11 mouse cellular contexts compared by ENCODE assay signal in the genomic region with DNA sequence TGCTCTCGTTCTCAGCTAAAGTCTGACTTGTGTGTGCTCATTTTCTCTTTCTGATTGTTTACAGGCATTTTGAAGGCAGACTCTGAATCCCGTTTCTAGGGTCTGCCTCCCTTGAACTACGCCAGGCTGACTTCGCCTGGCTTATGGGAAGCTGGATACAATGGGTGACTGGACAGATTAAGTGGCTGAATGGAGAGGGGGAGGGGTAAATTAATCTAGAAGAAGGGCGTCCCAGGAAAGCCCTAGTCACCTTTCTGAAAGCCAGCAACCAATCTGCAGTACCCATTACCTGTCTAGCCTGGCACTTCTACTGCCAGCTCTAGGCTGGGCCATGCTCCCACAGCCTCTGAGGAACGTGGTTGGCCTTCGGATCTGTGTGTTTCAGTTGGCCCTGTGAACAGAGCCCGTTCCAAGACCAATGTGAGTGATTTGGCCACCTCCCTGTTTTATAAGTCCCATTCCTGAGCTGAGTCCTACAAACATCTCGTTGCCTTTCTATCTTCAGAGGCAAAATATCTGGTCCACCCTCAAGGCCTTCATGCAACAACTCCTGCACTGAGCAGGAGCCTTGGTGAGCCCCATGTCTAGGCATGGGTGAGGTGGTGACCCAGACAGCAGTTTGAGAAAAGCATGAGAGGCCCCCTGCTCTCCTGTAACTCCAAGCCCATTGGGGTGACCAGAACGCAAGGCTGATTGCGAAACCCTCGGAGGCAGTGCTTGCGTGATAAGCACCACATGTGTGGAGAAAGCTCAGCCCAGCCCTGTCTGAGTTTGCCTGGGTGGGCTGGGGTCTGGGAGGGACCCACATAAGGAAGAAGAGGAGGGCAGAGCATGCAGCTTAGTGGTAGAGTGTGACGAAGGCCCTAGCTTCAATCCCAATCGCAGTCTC. TPM values are rescaled to one million over a fixed set of nuclear protein-coding genes. Genes with fewer than 3 reads are reported as not detected.
A peak's percentile ranks its signal among the peaks of the same experiment; 100 is the strongest.
DNase-seq lines count a peak whose midpoint lies in the region; ATAC-seq lines count a peak whose summit lies in the region.
"Had no signal": no experiment of that assay in that cellular context is flagged by ENCODE, and none has a peak within 500 bp of the region (broad histone marks: within the 10 kb centered on the region; RNA-seq: fewer than 3 reads in every experiment).

No protein-coding gene starts in this region.

- no peak for ATAC-seq in neural tube, embryonic 11.5 days (ENCODE audit: insufficient read depth, low FRiP score, low TSS enrichment)

- no peak overlapping the region for H3K4me2 ChIP-seq in neural tube, embryonic 11.5 days (ENCODE audit: low read depth)
- H3K4me2 ChIP-seq: embryonic facial prominence, embryonic 12.5 days had no signal

- H3K4me3 ChIP-seq in heart, embryonic 10.5 days: no peak overlapping the region
- no peak overlapping the region for H3K4me3 ChIP-seq in neural tube, embryonic 11.5 days (ENCODE audit: low read depth, low read length)
- H3K4me3 ChIP-seq in limb, embryonic 10.5 days: peak overlapping the region; percentile 10; the same call in 1 of the 2 replicates
- H3K4me3 ChIP-seq: embryonic facial prominence, embryonic 12.5 days had no signal

- WGBS in heart, embryonic 10.5 days: 67% methylated on average over 15 of the region's 15 CpGs
- WGBS in neural tube, embryonic 11.5 days: 72% methylated on average over 15 of the region's 15 CpGs
- WGBS in limb, embryonic 10.5 days: 74% methylated on average over 15 of the region's 15 CpGs

- H3K27me3 ChIP-seq in heart, embryonic 10.5 days (ENCODE audit: insufficient read depth, poor library complexity, severe bottlenecking): no peaks in the 10 kb centered on the region
- no peaks in the 10 kb centered on the region for H3K27me3 ChIP-seq in neural tube, embryonic 11.5 days (ENCODE audit: control insufficient read depth, insufficient read depth, low read length)
- no peaks in the 10 kb centered on the region for H3K27me3 ChIP-seq in limb, embryonic 10.5 days (ENCODE audit: low read depth, poor library complexity, severe bottlenecking)
- H3K27me3 ChIP-seq: embryonic facial prominence, embryonic 12.5 days had no signal

- H3K27ac ChIP-seq in heart, embryonic 10.5 days: peak overlapping the region; percentile 60
- H3K27ac ChIP-seq in neural tube, embryonic 11.5 days (ENCODE audit: low read depth, low read length): no peak overlapping the region
- peak overlapping the region; percentile 80 for H3K27ac ChIP-seq in limb, embryonic 10.5 days
- H3K27ac ChIP-seq: embryonic facial prominence, embryonic 12.5 days had no signal

- no peaks in the 10 kb centered on the region for H3K9me3 ChIP-seq in heart, embryonic 10.5 days
- no peaks in the 10 kb centered on the region for H3K9me3 ChIP-seq in neural tube, embryonic 11.5 days (ENCODE audit: control insufficient read depth, low read length)
- no peaks in the 10 kb centered on the region for H3K9me3 ChIP-seq in limb, embryonic 10.5 days (replicated peaks)
- H3K9me3 ChIP-seq: embryonic facial prominence, embryonic 12.5 days; G1E had no signal

- peak overlapping the region; percentile 31; the same call in 1 of the 2 replicates for H3K9ac ChIP-seq in neural tube, embryonic 11.5 days (ENCODE audit: low read length)
- H3K9ac ChIP-seq: embryonic facial prominence, embryonic 12.5 days had no signal

- peaks cover 63% of the 10 kb centered on the region for H3K4me1 ChIP-seq in heart, embryonic 10.5 days
- peaks cover 11% of the 10 kb centered on the region for H3K4me1 ChIP-seq in neural tube, embryonic 11.5 days (ENCODE audit: control insufficient read depth, insufficient read depth, low read length)
- H3K4me1 ChIP-seq in limb, embryonic 10.5 days: peaks cover 49% of the 10 kb centered on the region

- H3K36me3 ChIP-seq in heart, embryonic 10.5 days: no peaks in the 10 kb centered on the region
- no peaks in the 10 kb centered on the region for H3K36me3 ChIP-seq in neural tube, embryonic 11.5 days (ENCODE audit: control insufficient read depth, insufficient read depth, low read length)
- H3K36me3 ChIP-seq in limb, embryonic 10.5 days: no peaks in the 10 kb centered on the region
- H3K36me3 ChIP-seq: embryonic facial prominence, embryonic 12.5 days; G1E had no signal

- DNase-seq in heart, embryonic 10.5 days (ENCODE audit: low spot score): no peak
- no peak for DNase-seq in heart, adult 8-10 months (ENCODE audit: low spot score)
- no peak for DNase-seq in neural tube, embryonic 11.5 days (ENCODE audit: low spot score)
- no peak for DNase-seq in neural tube, embryonic 10.5 days (ENCODE audit: extremely low spot score, low spot score)
- DNase-seq in limb, embryonic 10.5 days (ENCODE audit: low spot score): no peak
- DNase-seq in retina, postnatal 1 day: peak; percentile 53
- no peak for DNase-seq in layer of hippocampus, postnatal 36 days
- DNase-seq: right cerebral cortex, postnatal 4 days; thymus, postnatal 14 days had no signal

RNA-seq across cellular contexts. Expression of a gene that starts 27.6 kb away (rescaled TPM):
- 10.4 and 11.3 TPM in 2 replicates for polyA plus RNA-seq in heart, embryonic 10.5 days (2016; fragmentation: Nextera tagmentation; extraction: Ambion mirVana)
- 10 to 100 TPM; 43.5 to 56.6 (median 51.5) TPM for total RNA-seq in heart, adult 8-10 months (2022)
- polyA plus RNA-seq in neural tube, embryonic 11.5 days (2014; fragmentation: Nextera tagmentation; extraction: Ambion mirVana): 5.6 and 6.0 TPM in 2 replicates
- polyA plus RNA-seq in limb, embryonic 10.5 days (2016; fragmentation: Nextera tagmentation; extraction: Ambion mirVana): 3.4 and 4.6 TPM in 2 replicates
- total RNA-seq in layer of hippocampus, postnatal 36 days (2021): 10 to 100 TPM; 19.0 to 20.1 TPM
